Mouse (Mus musculus): ENCODE data around the gene Olfr132.
"Not testable (repeated sequence)": the region's sequence is repeated elsewhere in the genome, so short reads cannot be mapped to it uniquely, and the experiment has no call there.

Olfr132 gene

DNA sequence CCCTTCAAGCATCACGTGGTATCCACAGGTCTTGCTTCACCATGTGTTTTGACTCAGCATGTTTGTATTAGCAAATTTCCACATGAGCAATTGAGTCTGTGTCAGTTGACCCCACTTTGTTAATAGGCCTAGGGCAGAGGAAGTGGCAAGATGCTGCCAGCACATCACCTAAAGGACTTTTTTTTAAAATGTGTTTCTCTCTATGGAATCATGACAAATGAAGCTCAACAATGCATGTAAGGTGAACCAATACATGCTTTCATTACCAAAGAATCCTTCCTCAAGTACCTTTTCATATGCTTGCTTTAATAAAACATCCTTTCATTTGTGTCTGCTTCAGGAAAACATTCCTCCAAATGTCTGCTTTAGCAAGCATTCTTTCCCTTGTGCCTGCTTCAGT lies at the start of gene Olfr132:
Gene Olfr132 (minus strand): TSS at position 101 of the 400 bp plus-strand sequence.
- no peak for DNase-seq (ENCODE audit: low spot score in 2 of 2)

DNA sequence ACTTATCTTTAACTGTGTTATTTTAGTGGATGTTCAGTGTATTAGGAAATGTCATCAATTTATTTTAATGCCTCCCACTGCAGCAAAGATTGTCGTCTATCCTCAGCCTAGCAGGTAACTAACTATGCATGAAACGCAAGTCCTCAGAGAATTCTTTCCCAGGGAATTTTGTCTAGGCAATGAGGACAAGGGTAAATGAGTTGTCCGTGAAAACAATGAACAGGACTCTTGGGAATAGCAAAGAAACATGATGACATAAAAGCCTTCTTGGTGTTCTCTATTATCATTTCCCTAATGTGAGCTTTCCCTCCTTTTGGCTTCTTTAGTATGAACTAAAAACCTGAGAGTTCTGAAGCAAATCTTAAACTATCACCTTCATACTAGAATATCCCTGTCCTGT lies 36.8 kb upstream of the Olfr132 start, which contains the start of gene Olfr134:
Gene Olfr134 (plus strand): TSS at position 301 of the 400 bp plus-strand sequence.
- DNase-seq (ENCODE audit: low spot score in 2 of 2), result no peak

DNA sequence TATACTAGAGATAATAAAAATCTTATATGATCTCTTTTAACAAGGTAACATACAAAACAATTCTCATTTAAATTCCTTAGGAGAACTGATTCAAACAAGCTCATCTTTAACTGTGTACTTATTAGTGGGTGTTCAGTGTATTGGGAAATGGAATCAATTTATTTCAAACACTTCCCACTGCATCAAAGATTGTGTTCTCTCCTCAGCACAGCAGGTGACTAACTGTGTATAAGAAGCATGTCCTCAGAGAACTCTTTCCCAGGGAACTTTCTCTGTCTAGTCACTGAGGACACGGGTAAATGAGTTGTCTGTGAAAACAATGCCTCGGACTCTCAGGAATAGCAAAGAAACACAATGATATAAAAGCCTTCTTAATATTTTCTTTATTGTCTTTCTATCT lies 10.7 kb upstream of the Olfr132 start, which contains the start of gene Olfr133:
Gene Olfr133 (plus strand): TSS at position 301 of the 400 bp plus-strand sequence.
- DNase-seq (ENCODE audit: low spot score in 2 of 2), result no peak

DNA sequence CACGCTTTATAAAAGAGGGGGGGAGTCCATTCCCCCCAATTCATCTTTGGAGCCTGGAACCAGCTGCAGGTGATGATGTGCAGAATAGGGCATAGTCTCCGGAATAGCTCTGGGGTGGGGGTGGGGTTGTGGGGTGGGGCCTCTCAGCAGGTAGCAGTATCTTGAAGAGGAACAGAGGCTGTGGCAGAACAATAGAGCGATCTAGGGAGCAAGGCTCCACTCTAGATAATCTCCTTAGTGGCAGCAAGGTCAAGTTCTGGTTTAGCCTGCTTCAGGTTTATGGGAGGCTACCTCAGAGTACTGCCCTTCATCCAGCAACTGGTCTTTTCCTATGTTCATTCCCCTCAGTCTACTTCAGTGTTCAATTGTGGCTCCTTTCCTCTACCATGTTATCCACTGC lies 9.0 kb downstream of the Olfr132 start:
- not testable (repeated sequence) for DNase-seq (ENCODE audit: low spot score in 2 of 2)

DNA sequence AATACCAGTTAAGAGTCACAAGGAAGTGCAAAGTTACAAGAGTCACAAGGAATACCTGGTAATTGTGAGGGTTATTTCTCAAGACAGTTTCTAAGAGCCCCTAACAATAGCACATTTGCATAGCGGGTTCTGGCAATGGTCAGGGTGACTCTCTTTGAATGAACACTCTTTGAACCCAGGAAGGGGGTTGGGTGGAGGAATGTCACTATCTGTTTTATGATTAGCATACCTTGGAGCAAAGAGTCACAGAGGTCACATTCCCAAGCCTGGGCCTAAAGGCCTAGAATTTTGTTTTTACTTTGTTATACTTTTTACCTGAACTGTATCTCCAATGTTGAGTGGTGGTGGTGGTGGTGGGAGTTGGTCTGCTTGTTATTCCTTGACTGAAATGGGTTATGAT lies 10.1 kb downstream of the Olfr132 start:
- not testable (repeated sequence) for DNase-seq (ENCODE audit: low spot score in 2 of 2)

DNA sequence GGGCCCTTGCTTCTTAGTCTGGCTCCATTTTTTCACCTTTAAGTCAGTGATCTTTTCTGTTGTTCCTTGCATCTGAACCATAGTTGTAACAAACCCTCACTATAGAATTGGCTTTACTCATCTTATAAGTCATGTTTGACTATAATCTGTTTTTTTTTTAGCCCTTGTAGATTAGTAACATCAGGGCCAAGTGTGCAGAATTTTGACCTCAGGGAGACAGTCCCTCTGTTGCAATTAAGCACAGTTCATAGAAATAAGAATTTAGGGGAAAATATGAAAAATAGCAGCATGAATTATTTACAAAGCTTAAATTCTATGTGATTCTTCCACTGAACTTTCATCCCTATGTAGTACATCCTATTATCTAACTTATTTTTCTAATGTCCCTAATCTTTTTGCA lies 45.7 kb downstream of the Olfr132 start, which contains the start of gene Olfr131:
Gene Olfr131 (minus strand): TSS at position 101 of the 400 bp plus-strand sequence.
- DNase-seq (ENCODE audit: low spot score in 2 of 2), result no peak

DNA sequence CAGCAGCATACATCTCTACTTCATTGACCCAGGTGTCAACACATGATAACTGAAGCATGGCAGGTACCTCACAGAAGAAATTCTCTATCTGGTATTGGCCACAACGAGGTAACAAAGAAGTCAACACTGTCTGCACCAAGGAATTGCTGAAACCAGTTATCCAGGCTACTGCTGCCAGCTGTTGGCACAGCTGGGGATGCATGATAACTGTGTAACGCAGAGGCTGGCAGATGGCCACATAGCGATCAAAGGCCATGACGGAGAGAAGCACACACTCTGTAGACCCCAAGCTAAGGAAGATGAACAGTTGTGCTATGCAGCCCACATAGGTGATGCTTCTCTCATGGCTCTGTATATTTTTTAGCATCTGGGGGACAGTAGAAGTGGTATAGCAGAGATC lies 52.0 kb downstream of the Olfr132 start:
- no peak for DNase-seq (ENCODE audit: low spot score in 2 of 2)

All from thymus, postnatal 10 days (tissue).